Mouse (Mus musculus): ENCODE measurements around the gene Fmnl3. TPM values are rescaled to one million over a fixed set of nuclear protein-coding genes. Genes with fewer than 3 reads are reported as not detected.

Fmnl3 gene
- total and polyA plus RNA-seq, 3 experiments = 0.04 to 0.06 TPM; not detected in 1

DNA sequence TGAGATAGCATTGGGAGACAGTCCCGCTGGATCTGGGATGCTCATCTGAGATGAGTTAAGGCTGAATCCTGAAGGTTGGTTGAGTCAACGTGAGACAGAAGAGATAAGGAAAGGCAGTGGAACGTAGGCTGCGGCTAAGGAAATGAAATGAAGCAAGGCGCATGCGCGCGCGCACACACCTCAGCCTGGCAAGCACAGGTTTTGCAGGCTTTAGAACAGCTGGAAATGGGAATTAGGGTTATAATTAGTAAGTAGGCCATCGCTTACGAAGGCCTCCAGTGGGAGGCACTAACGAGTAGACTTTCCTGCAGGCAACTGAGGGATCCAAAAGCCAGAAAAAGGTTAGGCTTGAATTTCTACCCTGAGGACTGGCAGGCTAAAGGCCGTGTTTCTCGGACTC, 41.5 kb upstream of the Fmnl3 start:
- H3K4me1 ChIP-seq (ENCODE audit: control insufficient read depth in 1 of 2, insufficient read depth in 2 of 2, low read length in 2 of 2) = no peaks in the 10 kb centered on the region
- H3K36me3 ChIP-seq (ENCODE audit: control insufficient read depth in 1 of 2, insufficient read depth in 2 of 2, low read length in 2 of 2) = peaks cover 0 to 6% of the 10 kb centered on the region in 2 experiments; a peak in 2 of 4 replicates

DNA sequence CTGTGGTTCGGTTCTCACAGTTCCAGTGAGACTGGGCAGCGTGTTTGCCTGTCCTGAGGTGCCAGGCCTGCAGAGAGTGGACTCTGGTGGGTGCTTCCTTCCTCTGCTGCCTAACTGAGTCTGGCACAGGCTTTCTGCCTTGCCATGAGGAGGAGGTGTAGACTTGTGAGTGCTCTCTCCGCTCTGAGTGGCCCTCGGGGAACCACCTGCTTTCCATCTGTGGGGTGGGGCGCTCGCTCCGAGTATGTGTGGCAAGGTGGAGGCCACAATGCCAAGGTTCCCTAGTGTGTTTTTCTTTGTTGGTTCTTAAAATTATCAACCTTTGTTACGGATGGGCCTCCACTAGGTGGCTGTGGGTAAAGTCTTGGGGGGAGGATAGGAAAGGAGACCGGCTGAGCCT, 38.6 kb upstream of the Fmnl3 start:
- Histone ChIP-seq H3K79me2 (ENCODE audit: control insufficient read depth, insufficient read depth, low read length, poor library complexity) (no peaks in the 10 kb centered on the region), H3K9ac (ENCODE audit: control insufficient read depth, low read depth, low read length, poor library complexity, severe bottlenecking) (no peak overlapping the region), H3K9me3 (replicated peaks; ENCODE audit: insufficient read depth, low read length) (no peaks in the 10 kb centered on the region), H3K27me3 (ENCODE audit: control insufficient read depth in 1 of 2, insufficient read depth in 2 of 2, low read length in 2 of 2) (no peaks in the 10 kb centered on the region), H3K4me1 (ENCODE audit: control insufficient read depth in 1 of 2, insufficient read depth in 2 of 2, low read length in 2 of 2) (no peaks in the 10 kb centered on the region), H3K27ac (ENCODE audit: control insufficient read depth, low read depth, low read length) (no peak overlapping the region), H3K4me3 (ENCODE audit: control insufficient read depth in 1 of 2, insufficient read depth in 1 of 2, low read depth in 2 of 2, low read length in 2 of 2) (no peak overlapping the region), H3K36me3 (ENCODE audit: control insufficient read depth in 1 of 2, insufficient read depth in 2 of 2, low read length in 2 of 2) (peaks cover 0 to 26% of the 10 kb centered on the region in 2 experiments; a peak in 2 of 4 replicates)
- TF ChIP-seq RCOR1 (IDR thresholded peaks at IDR 0.05; ENCODE audit: low read depth, low read length) = no peak
- no peak for TF ChIP-seq MAX (IDR thresholded peaks at IDR 0.05; ENCODE audit: low read length)
- no peak for TF ChIP-seq MAFK (IDR thresholded peaks at IDR 0.05; ENCODE audit: borderline replicate concordance, low read depth, low read length)
- TF ChIP-seq GABPA (IDR thresholded peaks at IDR 0.05; ENCODE audit: low read depth, low read length) = no peak
- no peak for TF ChIP-seq GATA1 (IDR thresholded peaks at IDR 0.05; ENCODE audit: low read depth, low read length)
- TF ChIP-seq ETS1 (IDR thresholded peaks at IDR 0.05; ENCODE audit: low read depth, low read length) = no peak
- no peak for TF ChIP-seq TBP (IDR thresholded peaks at IDR 0.05; ENCODE audit: low read depth, low read length)
- no peak for DNase-seq (ENCODE audit: low read depth, low spot score)

More for the DNA sequence above, 41.5 kb upstream of the Fmnl3 start:
- TF ChIP-seq ZC3H11A (IDR thresholded peaks at IDR 0.05; ENCODE audit: low read depth, low read length) = no peak
- TF ChIP-seq KAT2A (conservative IDR thresholded peaks at IDR 0.05; ENCODE audit: low read depth, low read length) = no peak
- TF ChIP-seq CTCF (IDR thresholded peaks at IDR 0.05 in 2 of 3, conservative IDR thresholded peaks at IDR 0.05 in 1 of 3; ENCODE audit: control insufficient read depth in 1 of 3, insufficient read depth in 1 of 3, low read depth in 2 of 3, low read length in 3 of 3, poor library complexity in 1 of 3, severe bottlenecking in 1 of 3) = peak in 2 of 3 experiments; percentile 13 to 32; a peak in 2 of 6 replicates
- H3K9ac ChIP-seq (ENCODE audit: control insufficient read depth, low read depth, low read length, poor library complexity, severe bottlenecking) = no peak overlapping the region
- no peaks in the 10 kb centered on the region for H3K27me3 ChIP-seq (ENCODE audit: control insufficient read depth in 1 of 2, insufficient read depth in 2 of 2, low read length in 2 of 2)
- H3K27ac ChIP-seq (ENCODE audit: control insufficient read depth, low read depth, low read length) = no peak overlapping the region
- no peak for DNase-seq (ENCODE audit: low read depth, low spot score)
- no peak overlapping the region for H3K4me3 ChIP-seq (ENCODE audit: control insufficient read depth in 1 of 2, insufficient read depth in 1 of 2, low read depth in 2 of 2, low read length in 2 of 2)
- no peaks in the 10 kb centered on the region for H3K79me2 ChIP-seq (ENCODE audit: control insufficient read depth, insufficient read depth, low read length, poor library complexity)
- H3K9me3 ChIP-seq (replicated peaks; ENCODE audit: insufficient read depth, low read length) = no peaks in the 10 kb centered on the region

DNA sequence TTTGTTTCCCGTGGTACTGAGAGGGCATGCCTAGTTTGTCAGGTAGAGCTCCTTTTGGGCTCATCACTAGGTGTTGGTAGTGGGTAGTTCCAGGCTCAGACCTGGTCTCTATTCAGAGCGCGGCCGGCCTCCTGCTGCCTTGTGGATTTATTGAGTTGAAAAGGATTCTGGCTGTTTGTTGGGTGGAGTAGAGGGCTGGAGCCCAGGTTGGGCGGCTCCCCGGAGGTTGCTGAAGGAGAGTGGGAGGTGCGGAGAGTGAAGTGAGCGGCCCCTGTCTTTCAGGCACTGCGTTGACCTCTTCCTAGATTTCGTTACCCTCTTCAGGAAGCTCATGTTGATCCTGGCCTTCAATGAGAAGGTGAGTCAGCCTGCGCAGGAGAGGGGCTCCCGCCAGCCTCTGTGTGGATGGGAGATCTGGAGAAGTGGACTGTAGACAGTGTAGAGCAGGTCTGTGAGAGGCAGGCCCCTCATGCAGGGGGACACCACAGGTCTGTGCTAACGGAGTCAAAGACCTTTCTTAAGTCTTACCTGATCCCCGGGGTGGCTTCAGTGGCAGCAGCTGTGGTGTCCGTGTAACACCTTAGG, 36.8 kb upstream of the Fmnl3 start:
- H3K9ac ChIP-seq (ENCODE audit: control insufficient read depth, low read depth, low read length, poor library complexity, severe bottlenecking) = no peak overlapping the region
- no peaks in the 10 kb centered on the region for H3K4me1 ChIP-seq (ENCODE audit: control insufficient read depth in 1 of 2, insufficient read depth in 2 of 2, low read length in 2 of 2)
- TF ChIP-seq POLR2AphosphoS5 (IDR thresholded peaks at IDR 0.05; ENCODE audit: borderline replicate concordance, low read depth, low read length) (no peak), ZKSCAN1 (IDR thresholded peaks at IDR 0.05; ENCODE audit: low read depth, low read length) (no peak), NELFE (IDR thresholded peaks at IDR 0.05; ENCODE audit: low read depth, low read length) (no peak), MAFK (IDR thresholded peaks at IDR 0.05; ENCODE audit: borderline replicate concordance, low read depth, low read length) (no peak), MYC (IDR thresholded peaks at IDR 0.05; ENCODE audit: low read depth, low read length) (no peak), ZNF384 (IDR thresholded peaks at IDR 0.05; ENCODE audit: low read depth, low read length) (no peak), MAZ (IDR thresholded peaks at IDR 0.05; ENCODE audit: low read depth, low read length) (no peak), ETS1 (IDR thresholded peaks at IDR 0.05; ENCODE audit: low read depth, low read length) (no peak), BHLHE40 (IDR thresholded peaks at IDR 0.05; ENCODE audit: borderline replicate concordance, low read depth, low read length) (no peak), TAL1 (IDR thresholded peaks at IDR 0.05; ENCODE audit: low read length) (no peak), EP300 (IDR thresholded peaks at IDR 0.05; ENCODE audit: low read depth in 1 of 2, low read length in 2 of 2) (no peak), ZMIZ1 (IDR thresholded peaks at IDR 0.05; ENCODE audit: low read depth, low read length) (no peak), MAX (IDR thresholded peaks at IDR 0.05; ENCODE audit: low read length) (no peak), CHD2 (IDR thresholded peaks at IDR 0.05; ENCODE audit: low read length) (no peak), RAD21 (IDR thresholded peaks at IDR 0.05; ENCODE audit: low read depth, low read length) (no peak)

More for the DNA sequence above, 36.8 kb upstream of the Fmnl3 start:
- Histone ChIP-seq H3K9me3 (replicated peaks; ENCODE audit: insufficient read depth, low read length) (no peaks in the 10 kb centered on the region), H3K27me3 (ENCODE audit: control insufficient read depth in 1 of 2, insufficient read depth in 2 of 2, low read length in 2 of 2) (no peaks in the 10 kb centered on the region), H3K27ac (ENCODE audit: control insufficient read depth, low read depth, low read length) (no peak overlapping the region), H3K36me3 (ENCODE audit: control insufficient read depth in 1 of 2, insufficient read depth in 2 of 2, low read length in 2 of 2) (peaks cover 0 to 36% of the 10 kb centered on the region in 2 experiments; a peak in 2 of 4 replicates), H3K4me3 (ENCODE audit: control insufficient read depth in 1 of 2, insufficient read depth in 1 of 2, low read depth in 2 of 2, low read length in 2 of 2) (no peak overlapping the region), H3K79me2 (ENCODE audit: control insufficient read depth, insufficient read depth, low read length, poor library complexity) (peaks cover 2% of the 10 kb centered on the region; the same call in 1 of the 2 replicates)
- DNase-seq (ENCODE audit: low read depth, low spot score) = no peak
